Comparison of ENCODE assay signal across 15 mouse cellular contexts in the genomic region with DNA sequence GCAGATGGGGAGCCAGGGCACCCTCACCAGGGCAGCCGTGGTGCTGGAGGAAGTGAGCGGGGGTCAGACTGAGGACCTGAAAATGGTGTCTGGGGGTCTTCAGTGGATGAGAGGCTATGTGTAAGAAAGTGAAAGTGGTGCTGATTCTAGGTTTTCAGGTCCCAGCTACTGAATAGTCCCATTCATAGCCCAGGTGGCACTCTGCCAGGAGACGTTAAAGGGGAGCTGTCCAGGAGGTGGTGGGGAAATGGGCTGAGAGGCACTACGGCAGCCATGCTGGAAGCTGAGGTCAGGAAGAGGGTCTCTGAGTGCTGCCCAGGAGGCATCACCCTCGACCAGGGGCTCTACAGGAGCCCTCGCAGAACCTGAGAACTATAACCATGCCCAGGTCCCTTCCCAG. TPM values are rescaled to one million over a fixed set of nuclear protein-coding genes. Genes with fewer than 3 reads are reported as not detected.
A peak's percentile ranks its signal among the peaks of the same experiment; 100 is the strongest.
DNase-seq lines count a peak whose midpoint lies in the region; ATAC-seq and TF ChIP-seq lines count a peak whose summit lies in the region.
"Had no signal": no experiment of that assay in that cellular context is flagged by ENCODE, and none has a peak within 500 bp of the region (broad histone marks: within the 10 kb centered on the region; RNA-seq: fewer than 3 reads in every experiment).

No protein-coding gene starts in this region.

- DNase-seq in heart, adult 2 months = no peak
- no peak for DNase-seq in heart, postnatal 14 days
- no peak for DNase-seq in lung, postnatal 36 days
- peak; percentile 72 for DNase-seq in brain, embryonic 14.5 days (ENCODE audit: low read depth)
- DNase-seq in limb, embryonic 10.5 days (ENCODE audit: low spot score) = no peak
- no peak for DNase-seq in thymus, adult 2 months
- no peak for DNase-seq in thymus, postnatal 36 days
- DNase-seq: adrenal gland, adult 2 months; cerebellum, adult 11 months; embryo, embryonic 11 days; kidney, adult 2 months had no signal

- peak overlapping the region; percentile 80 for H3K27ac ChIP-seq in heart, adult 2 months
- H3K27ac ChIP-seq in lung, embryonic 15.5 days = 0 out of 2 replicates have a peak overlapping the region, but pooled peaks have one; percentile 16
- 0 out of 2 replicates have a peak overlapping the region, but pooled peaks have one; percentile 0 for H3K27ac ChIP-seq in limb, embryonic 10.5 days
- no peak overlapping the region for H3K27ac ChIP-seq in thymus, adult 2 months (ENCODE audit: control insufficient read depth, insufficient read depth, low read length)
- H3K27ac ChIP-seq: liver, embryonic 14.5 days had no signal

- peak; percentile 10; the same call in 1 of the 2 replicates for ATAC-seq in lung, embryonic 15.5 days (ENCODE audit: borderline replicate concordance, extremely low read depth, low FRiP score, low TSS enrichment)

- no peaks in the 10 kb centered on the region for H3K9me3 ChIP-seq in lung, embryonic 15.5 days
- 0 out of 2 replicates have a peak, but pooled peaks cover 2% of the 10 kb centered on the region for H3K9me3 ChIP-seq in limb, embryonic 10.5 days (replicated peaks)

- H3K27me3 ChIP-seq in heart, adult 2 months (ENCODE audit: control insufficient read depth, insufficient read depth, low read length) = no peaks in the 10 kb centered on the region
- no peaks in the 10 kb centered on the region for H3K27me3 ChIP-seq in lung, embryonic 15.5 days
- no peaks in the 10 kb centered on the region for H3K27me3 ChIP-seq in limb, embryonic 10.5 days (ENCODE audit: low read depth, poor library complexity, severe bottlenecking)
- no peaks in the 10 kb centered on the region for H3K27me3 ChIP-seq in thymus, adult 2 months (ENCODE audit: control insufficient read depth, insufficient read depth, low read length)

- peaks cover 2% of the 10 kb centered on the region for H3K36me3 ChIP-seq in heart, adult 2 months (ENCODE audit: control insufficient read depth, insufficient read depth, low read length)
- peaks cover 14% of the 10 kb centered on the region; the same call in 1 of the 2 replicates for H3K36me3 ChIP-seq in lung, embryonic 15.5 days
- peaks cover 57% of the 10 kb centered on the region for H3K36me3 ChIP-seq in limb, embryonic 10.5 days
- H3K36me3 ChIP-seq in thymus, adult 2 months (ENCODE audit: control insufficient read depth, insufficient read depth, low read length) = no peaks in the 10 kb centered on the region

- H3K9ac ChIP-seq in heart, adult 2 months (ENCODE audit: low read depth, low read length) = peak overlapping the region; percentile 27
- no peak overlapping the region for H3K9ac ChIP-seq in lung, embryonic 15.5 days
- H3K9ac ChIP-seq: liver, embryonic 14.5 days had no signal

- WGBS in heart, adult 2 months = 62% methylated on average over 6 of the region's 6 CpGs
- 45% methylated on average over 6 of the region's 6 CpGs for WGBS in lung, embryonic 15.5 days
- 88% methylated on average over 6 of the region's 6 CpGs for WGBS in limb, embryonic 10.5 days
- 95% methylated on average over 6 of the region's 6 CpGs for WGBS in thymus, adult 2 months

- H3K4me2 ChIP-seq in lung, embryonic 15.5 days = no peak overlapping the region

- no peak overlapping the region for H3K4me3 ChIP-seq in heart, adult 2 months
- no peak overlapping the region for H3K4me3 ChIP-seq in lung, embryonic 15.5 days
- no peak overlapping the region for H3K4me3 ChIP-seq in limb, embryonic 10.5 days
- H3K4me3 ChIP-seq in thymus, adult 2 months (ENCODE audit: control insufficient read depth, insufficient read depth, low read length) = no peak overlapping the region

- TF ChIP-seq EP300 in heart, adult 2 months (IDR thresholded peaks at IDR 0.05; ENCODE audit: insufficient read depth, low read depth, low read length) = no peak

- peaks cover 17% of the 10 kb centered on the region for H3K4me1 ChIP-seq in heart, adult 2 months (ENCODE audit: control insufficient read depth, insufficient read depth, low read length)
- peaks cover 17% of the 10 kb centered on the region for H3K4me1 ChIP-seq in lung, embryonic 15.5 days
- no peaks in the 10 kb centered on the region for H3K4me1 ChIP-seq in limb, embryonic 10.5 days
- no peaks in the 10 kb centered on the region; the same call in 1 of the 2 replicates for H3K4me1 ChIP-seq in thymus, adult 2 months (replicated peaks; ENCODE audit: control insufficient read depth, insufficient read depth, low read length)

- TF ChIP-seq POLR2A in heart, adult 2 months (IDR thresholded peaks at IDR 0.05; ENCODE audit: insufficient read depth, low read depth, low read length) = no peak
- no peak for TF ChIP-seq POLR2A in brain, embryonic 14.5 days (IDR thresholded peaks at IDR 0.05; ENCODE audit: borderline replicate concordance, extremely low read depth, insufficient read depth, insufficient read length, poor library complexity, severe bottlenecking)
- TF ChIP-seq POLR2A in thymus, adult 2 months (IDR thresholded peaks at IDR 0.05; ENCODE audit: control insufficient read depth, extremely low read depth, insufficient read depth, low read length, poor library complexity) = no peak

- H3K79me2 ChIP-seq in heart, adult 2 months (replicated peaks; ENCODE audit: control insufficient read depth, insufficient read depth, low read length) = peaks cover 2% of the 10 kb centered on the region; the same call in 1 of the 2 replicates

- intact Hi-C loops in heart, adult 2 months (cut with DNase I) = no loop called here
- intact Hi-C loops in heart, postnatal 14 days (cut with DNase I) = no loop called here

- TF ChIP-seq CTCF in heart, adult 2 months (IDR thresholded peaks at IDR 0.05) = no peak
- TF ChIP-seq CTCF in brain, embryonic 14.5 days (IDR thresholded peaks at IDR 0.05; ENCODE audit: borderline replicate concordance, extremely low read depth, insufficient read depth, insufficient read length) = no peak
- TF ChIP-seq CTCF in thymus, adult 2 months (IDR thresholded peaks at IDR 0.05; ENCODE audit: borderline replicate concordance, control insufficient read depth, extremely low read depth, insufficient read depth, low read length, poor library complexity) = no peak

RNA-seq across cellular contexts. Expression of a gene that starts 15.5 kb away (rescaled TPM):
- total RNA-seq in heart, adult 2 months (2021) = 100 to 1,000 TPM in 1 of 2 experiments, 10 to 100 TPM in 1; 95.2 to 126 TPM
- polyA plus RNA-seq in heart, adult 2 months (2012; rRNA removed) = 111 and 144 TPM in 2 replicates
- total RNA-seq in heart, postnatal 14 days (2021) = 100 to 1,000 TPM; 101 to 103 TPM
- polyA plus RNA-seq in lung, embryonic 15.5 days (2015; fragmentation: Nextera tagmentation; extraction: Ambion mirVana) = 5.5 and 6.2 TPM in 2 replicates
- 55.0 and 56.0 TPM in 2 replicates for polyA plus RNA-seq in brain, embryonic 14.5 days (2012; rRNA removed)
- 5.0 and 5.6 TPM in 2 replicates for polyA plus RNA-seq in limb, embryonic 10.5 days (2016; fragmentation: Nextera tagmentation; extraction: Ambion mirVana)
- polyA plus RNA-seq in thymus, adult 2 months (2012; rRNA removed) = 58.5 and 71.4 TPM in 2 replicates

RNA-seq across cellular contexts. Expression of a gene that starts 25.6 kb away (rescaled TPM):
- total RNA-seq in heart, adult 2 months (2021) = 100 to 1,000 TPM; 118 to 132 TPM
- polyA plus RNA-seq in heart, adult 2 months (2012; rRNA removed) = 183 and 258 TPM in 2 replicates
- total RNA-seq in heart, postnatal 14 days (2021) = 100 to 1,000 TPM; 121 TPM
- polyA plus RNA-seq in lung, embryonic 15.5 days (2015; fragmentation: Nextera tagmentation; extraction: Ambion mirVana) = 0.05 and 0.09 TPM in 2 replicates
- polyA plus RNA-seq in brain, embryonic 14.5 days (2012; rRNA removed) = 0.40 and 0.42 TPM in 2 replicates
- polyA plus RNA-seq in limb, embryonic 10.5 days (2016; fragmentation: Nextera tagmentation; extraction: Ambion mirVana) = 0.05 TPM in 1 of 2 replicates, not detected in the other
- 2.6 and 12.3 TPM in 2 replicates for polyA plus RNA-seq in thymus, adult 2 months (2012; rRNA removed)
- total RNA-seq: megakaryocyte-erythroid progenitor cell, adult 5-6 weeks had no signal

RNA-seq across cellular contexts. Expression of a gene that starts 30.8 kb away (rescaled TPM):
- total RNA-seq in heart, adult 2 months (2021) = 10 to 100 TPM; 16.5 to 20.2 TPM
- 35.5 and 36.6 TPM in 2 replicates for polyA plus RNA-seq in heart, adult 2 months (2012; rRNA removed)
- total RNA-seq in heart, postnatal 14 days (2021) = 10 to 100 TPM; 30.1 to 35.4 TPM
- 0.49 and 0.58 TPM in 2 replicates for polyA plus RNA-seq in lung, embryonic 15.5 days (2015; fragmentation: Nextera tagmentation; extraction: Ambion mirVana)
- 0.14 and 0.44 TPM in 2 replicates for polyA plus RNA-seq in brain, embryonic 14.5 days (2012; rRNA removed)
- 1.1 and 1.6 TPM in 2 replicates for polyA plus RNA-seq in limb, embryonic 10.5 days (2016; fragmentation: Nextera tagmentation; extraction: Ambion mirVana)
- polyA plus RNA-seq in thymus, adult 2 months (2012; rRNA removed) = 1.2 and 2.8 TPM in 2 replicates
- total RNA-seq: neutrophil, adult 5-6 weeks had no signal

RNA-seq across cellular contexts. Expression of a gene that starts 36.2 kb away (rescaled TPM):
- total RNA-seq in heart, adult 2 months (2021) = not detected
- 4.6 and 8.8 TPM in 2 replicates for polyA plus RNA-seq in heart, adult 2 months (2012; rRNA removed)
- not detected for total RNA-seq in heart, postnatal 14 days (2021)
- polyA plus RNA-seq in lung, embryonic 15.5 days (2015; fragmentation: Nextera tagmentation; extraction: Ambion mirVana) = not detected in 2 replicates
- polyA plus RNA-seq in brain, embryonic 14.5 days (2012; rRNA removed) = 6.7 and 7.2 TPM in 2 replicates
- 1.3 and 3.0 TPM in 2 replicates for polyA plus RNA-seq in limb, embryonic 10.5 days (2016; fragmentation: Nextera tagmentation; extraction: Ambion mirVana)
- polyA plus RNA-seq in thymus, adult 2 months (2012; rRNA removed) = 8.5 and 14.4 TPM in 2 replicates
- total RNA-seq: adrenal gland, adult 2 months had no signal

RNA-seq across cellular contexts. Expression of a gene that starts 43.3 kb away (rescaled TPM):
- 100 to 1,000 TPM; 236 to 263 TPM for total RNA-seq in heart, adult 2 months (2021)
- 297 and 303 TPM in 2 replicates for polyA plus RNA-seq in heart, adult 2 months (2012; rRNA removed)
- total RNA-seq in heart, postnatal 14 days (2021) = 100 to 1,000 TPM; 299 to 338 TPM
- polyA plus RNA-seq in lung, embryonic 15.5 days (2015; fragmentation: Nextera tagmentation; extraction: Ambion mirVana) = 73.5 TPM in 2 replicates
- polyA plus RNA-seq in brain, embryonic 14.5 days (2012; rRNA removed) = 34.7 and 50.7 TPM in 2 replicates
- 58.6 and 77.7 TPM in 2 replicates for polyA plus RNA-seq in limb, embryonic 10.5 days (2016; fragmentation: Nextera tagmentation; extraction: Ambion mirVana)
- polyA plus RNA-seq in thymus, adult 2 months (2012; rRNA removed) = 9.5 and 16.2 TPM in 2 replicates
- total RNA-seq: megakaryocyte-erythroid progenitor cell, adult 5-6 weeks had no signal

Comparison
In these comparisons a context has a peak if more than half of its experiments do, and no peak if none do; other contexts are left out.
1. RNA of a gene that starts 25.6 kb away (polyA plus RNA-seq): 183 to 258 TPM in heart, adult 2 months; 2.6 to 12.3 TPM in thymus, adult 2 months, 0.40 to 0.42 TPM in brain, embryonic 14.5 days, 0.05 to 0.09 TPM in lung, embryonic 15.5 days and 0.05 TPM in limb, embryonic 10.5 days; every median in the first group is over 10 times any median in the second.